Mouse (Mus musculus): Measurements from ENCODE around the gene Dse.

Dse gene

GRCm38 (mm10) chr10:34200689-34201088 is 6.8 kb downstream of the Dse start:
- no peak for DNase-seq (ENCODE audit: low read depth in 1 of 2, low spot score in 2 of 2)

GRCm38 (mm10) chr10:34198574-34198973 is 8.9 kb downstream of the Dse start:
- DNase-seq (ENCODE audit: low read depth in 1 of 2, low spot score in 2 of 2), result no peak

DNA sequence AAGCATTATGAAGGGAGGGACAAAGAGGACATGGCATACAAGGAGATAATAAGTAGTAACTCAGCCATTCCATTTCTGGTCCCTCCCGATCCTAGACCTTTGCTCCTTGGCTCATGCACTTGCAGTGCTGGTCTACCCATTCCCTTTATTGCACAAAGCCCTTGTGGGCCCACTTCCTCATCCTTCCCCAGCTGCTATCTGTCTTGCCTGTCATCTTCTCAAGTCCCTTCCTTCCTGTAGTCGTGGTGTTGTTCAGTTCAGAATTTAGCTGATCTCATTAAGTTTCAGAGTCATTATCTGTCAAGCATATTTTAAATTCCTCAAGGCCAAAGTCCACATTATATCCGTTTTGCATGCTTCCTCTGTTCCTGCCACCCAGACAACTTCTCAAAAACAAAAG is 9.5 kb downstream of the Dse start:
- no peak for DNase-seq (ENCODE audit: low read depth in 1 of 2, low spot score in 2 of 2)

- DNase-seq (ENCODE audit: low read depth in 1 of 2, low spot score in 2 of 2), result no peak
These were observed 10.2 kb downstream of the Dse start for GRCm38 (mm10) chr10:34197269-34197668.

DNA sequence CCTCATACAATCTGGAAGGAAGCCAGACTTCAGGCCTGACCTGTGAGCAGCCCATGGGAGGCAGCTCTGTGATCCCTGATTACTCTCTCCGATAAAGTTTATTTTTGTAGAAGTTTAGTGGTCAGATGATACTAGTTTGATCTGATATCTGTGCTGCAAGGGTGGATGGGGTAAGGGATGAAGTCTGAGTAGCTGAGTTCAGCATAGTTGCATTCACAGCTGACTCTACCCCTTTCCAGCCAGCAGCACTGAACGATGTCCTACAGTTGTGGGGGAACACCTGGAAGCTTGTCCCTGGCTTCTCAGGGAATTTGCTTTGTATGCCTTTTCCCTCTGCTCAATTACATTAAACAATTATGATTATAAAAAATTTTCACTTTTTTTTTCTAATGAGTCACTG is 12.6 kb downstream of the Dse start:
- DNase-seq (ENCODE audit: low read depth in 1 of 2, low spot score in 2 of 2), result no peak

- no peak for DNase-seq (ENCODE audit: low read depth in 1 of 2, low spot score in 2 of 2)
These were observed 13.0 kb downstream of the Dse start for GRCm38 (mm10) chr10:34194503-34194902.

DNA sequence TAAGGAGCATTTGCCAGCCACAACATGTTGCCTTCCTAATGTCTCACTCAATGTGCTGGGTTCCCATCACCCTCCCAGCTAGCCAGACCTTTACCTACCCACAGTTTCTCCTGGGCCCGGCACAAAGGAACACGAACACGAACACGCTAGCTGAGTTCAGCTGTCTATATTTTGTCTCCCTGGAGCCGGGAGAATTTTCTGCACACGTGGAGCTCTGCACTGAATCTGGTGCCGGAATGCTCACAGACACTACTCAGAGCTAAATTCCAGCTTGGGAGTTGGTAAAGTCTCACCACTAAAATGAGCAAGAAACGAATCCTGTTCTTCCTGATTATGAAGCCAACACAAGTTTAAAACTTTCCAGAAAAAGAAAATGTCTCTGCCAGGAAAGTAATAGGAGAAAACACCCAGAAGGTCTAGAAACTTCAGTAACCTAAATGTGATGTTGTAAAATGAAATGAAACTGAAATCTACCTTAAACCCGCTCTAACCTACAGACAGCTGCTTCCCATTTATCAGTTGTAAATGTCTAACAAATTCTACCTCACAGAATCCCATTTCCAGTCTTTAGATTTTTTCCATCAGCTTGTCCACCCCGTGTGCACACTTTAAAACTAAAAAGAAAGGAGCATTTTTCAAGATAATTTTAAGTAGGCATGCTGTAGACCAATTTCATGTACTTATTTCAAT is 20.8 kb downstream of the Dse start:
- DNase-seq (ENCODE audit: low read depth in 1 of 2, low spot score in 2 of 2), result no peak

DNA sequence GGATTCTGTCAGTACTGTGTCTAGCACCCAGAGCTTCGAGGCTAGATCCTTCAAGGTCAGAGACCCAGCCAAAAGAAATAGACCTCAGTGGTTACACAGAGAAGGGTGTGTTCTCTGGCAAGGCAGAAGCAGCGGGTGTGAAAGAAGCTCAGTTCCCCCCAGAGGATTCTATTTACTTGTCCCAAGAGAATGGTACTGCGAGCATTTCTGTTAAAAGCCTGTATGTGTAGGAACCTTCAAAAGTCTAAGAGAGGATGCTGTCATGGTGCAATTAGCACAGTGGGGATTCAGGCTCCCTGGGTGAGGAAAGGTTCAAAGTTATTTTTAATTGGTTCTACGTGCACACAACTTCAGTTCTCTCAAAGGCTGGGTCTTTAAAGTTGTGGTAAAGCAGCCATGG is 22.0 kb downstream of the Dse start:
- DNase-seq (ENCODE audit: low read depth in 1 of 2, low spot score in 2 of 2), result no peak

GRCm38 (mm10) chr10:34184956-34185355 is 22.6 kb downstream of the Dse start:
- no peak for DNase-seq (ENCODE audit: low read depth in 1 of 2, low spot score in 2 of 2)

- DNase-seq (ENCODE audit: low read depth in 1 of 2, low spot score in 2 of 2), result no peak
These were observed 23.8 kb downstream of the Dse start for GRCm38 (mm10) chr10:34183731-34184130.

DNA sequence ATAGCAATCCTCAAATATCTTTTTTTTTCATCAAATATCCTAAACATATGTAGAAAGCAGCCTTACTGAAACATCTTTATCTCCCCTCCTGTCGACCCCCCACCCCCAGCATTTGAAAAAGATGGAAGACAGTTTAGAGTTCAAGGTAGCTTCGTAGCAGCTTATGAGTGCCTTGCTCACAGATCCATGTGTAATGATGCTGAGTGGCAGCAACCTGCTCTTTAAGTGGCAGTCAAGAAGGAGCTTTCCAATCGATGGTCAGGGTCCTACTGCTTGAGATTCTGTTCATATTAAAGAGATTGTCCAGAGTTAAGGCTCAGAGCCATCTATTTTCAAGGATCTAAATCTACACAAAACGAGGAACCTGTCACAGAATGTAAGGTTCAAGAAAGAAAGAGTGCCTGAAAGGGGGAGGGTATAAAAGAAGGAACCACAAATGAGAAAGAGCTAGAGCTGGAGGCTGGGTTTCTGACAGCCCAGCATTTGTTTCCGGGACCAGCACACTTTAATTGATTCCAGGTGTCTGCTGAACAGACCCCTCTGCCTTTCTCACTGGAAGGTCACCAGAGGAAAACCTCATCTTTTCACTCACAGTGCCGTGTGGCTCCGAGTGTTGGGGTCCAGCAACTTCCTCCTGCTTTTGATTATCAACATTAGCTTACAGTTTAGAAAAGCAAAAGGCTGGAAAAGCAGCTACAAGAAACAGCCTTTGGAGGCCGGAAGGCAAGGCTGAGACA is 31.5 kb downstream of the Dse start:
- no peak for DNase-seq (ENCODE audit: low read depth in 1 of 2, low spot score in 2 of 2)

GRCm38 (mm10) chr10:34172663-34173282 is 34.7 kb downstream of the Dse start:
- no peak for DNase-seq (ENCODE audit: low read depth in 1 of 2, low spot score in 2 of 2)

DNA sequence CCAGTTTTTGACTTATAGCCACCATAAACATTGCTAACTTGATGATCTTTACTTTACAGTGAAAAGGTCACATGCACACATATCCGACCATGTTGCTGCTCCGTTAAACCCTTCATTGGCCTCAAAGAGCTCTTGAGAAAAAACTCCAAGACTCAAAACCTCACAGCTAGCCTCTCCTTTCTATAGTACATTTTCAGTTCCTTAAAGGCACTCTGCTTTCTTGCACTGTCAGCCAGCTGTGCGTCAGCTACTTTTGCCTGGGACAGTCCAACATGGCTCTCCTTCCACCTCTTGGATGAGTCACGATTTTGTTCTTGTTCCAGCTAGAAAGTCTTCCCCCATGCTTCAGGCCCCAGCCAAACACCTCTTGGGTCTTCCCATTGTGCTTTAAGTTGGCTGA is 35.9 kb downstream of the Dse start:
- peak; percentile 21 to 43 for DNase-seq (ENCODE audit: low read depth in 1 of 2, low spot score in 2 of 2)

GRCm38 (mm10) chr10:34171191-34171590 is 36.3 kb downstream of the Dse start:
- DNase-seq (ENCODE audit: low read depth in 1 of 2, low spot score in 2 of 2), result no peak

- no peak for DNase-seq (ENCODE audit: low read depth in 1 of 2, low spot score in 2 of 2)
These were observed 40.5 kb downstream of the Dse start for GRCm38 (mm10) chr10:34166971-34167370.

DNA sequence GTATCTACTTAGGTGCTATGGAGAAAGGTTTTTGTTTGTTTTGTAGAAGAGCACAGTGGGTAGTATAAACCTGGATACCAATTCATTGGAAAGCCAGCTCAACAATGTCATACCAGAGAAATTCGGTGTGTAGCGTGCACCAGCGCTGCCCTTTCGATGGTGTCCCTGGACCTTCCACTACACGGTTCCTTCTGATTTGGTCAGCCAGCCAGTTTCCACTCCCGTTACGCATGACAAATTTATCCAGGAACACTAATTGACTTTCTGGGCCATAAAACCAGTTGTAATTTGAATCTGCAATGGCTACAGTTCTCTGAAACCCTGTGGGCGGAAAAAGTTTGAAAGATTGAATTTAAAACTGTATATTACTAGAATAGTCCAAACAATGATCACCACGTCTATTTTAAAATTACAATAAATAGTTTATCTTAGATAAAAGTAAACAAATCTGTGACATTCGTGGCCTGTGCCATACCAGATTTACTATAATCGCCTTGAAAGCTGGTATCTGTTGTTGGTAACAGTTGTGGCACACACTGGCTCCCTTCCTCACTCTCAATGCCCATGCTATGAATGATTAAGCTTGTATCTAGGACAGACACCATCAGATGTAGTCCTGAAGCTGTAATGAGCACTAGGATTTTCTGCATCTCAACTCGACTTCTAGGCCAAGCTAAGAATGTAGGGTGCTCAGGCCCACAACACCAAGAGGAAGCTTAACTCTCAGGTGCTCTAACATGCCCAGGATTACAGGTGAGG is 51.5 kb downstream of the Dse start:
- no peak for DNase-seq (ENCODE audit: low read depth in 1 of 2, low spot score in 2 of 2)

DNA sequence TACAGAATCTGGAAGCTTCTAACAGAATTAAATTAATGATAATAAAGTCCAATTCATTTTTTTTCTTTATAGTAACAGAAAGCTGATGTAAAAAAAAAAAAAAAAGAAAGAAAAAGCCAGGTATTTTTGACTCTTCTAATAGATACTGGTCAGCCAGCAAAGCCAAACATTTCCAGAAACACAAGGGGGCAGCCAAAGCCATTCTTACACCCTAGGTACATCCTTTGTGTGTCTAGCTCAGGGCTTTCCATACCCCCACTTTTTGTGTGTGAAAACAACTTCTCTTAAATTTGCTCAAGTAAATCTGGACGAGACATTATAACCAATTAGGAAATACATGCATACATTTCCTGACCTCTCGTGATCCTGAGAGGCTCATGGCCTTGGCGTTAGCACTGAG is 55.7 kb downstream of the Dse start:
- no peak for DNase-seq (ENCODE audit: low read depth in 1 of 2, low spot score in 2 of 2)

DNA sequence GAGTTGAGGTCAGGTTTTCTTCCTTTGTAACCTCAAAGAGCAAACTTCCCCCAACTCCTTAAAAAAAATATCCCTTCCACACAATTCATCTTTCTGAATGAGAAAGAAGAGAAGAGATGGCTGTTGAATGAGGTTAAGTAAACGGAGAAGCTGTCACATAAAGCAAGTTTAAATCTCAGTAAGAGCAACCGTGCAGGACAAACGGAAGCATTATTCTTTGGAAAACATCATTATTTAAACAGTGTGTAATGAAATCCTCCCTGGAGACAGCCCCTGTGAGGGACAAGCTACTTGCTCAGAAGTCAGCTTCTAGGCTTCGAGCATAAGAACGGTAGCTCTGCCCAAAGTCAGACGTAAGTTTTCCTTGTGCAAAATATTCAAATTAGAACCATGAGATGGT is 57.1 kb downstream of the Dse start:
- DNase-seq (ENCODE audit: low read depth in 1 of 2, low spot score in 2 of 2), result no peak

DNA sequence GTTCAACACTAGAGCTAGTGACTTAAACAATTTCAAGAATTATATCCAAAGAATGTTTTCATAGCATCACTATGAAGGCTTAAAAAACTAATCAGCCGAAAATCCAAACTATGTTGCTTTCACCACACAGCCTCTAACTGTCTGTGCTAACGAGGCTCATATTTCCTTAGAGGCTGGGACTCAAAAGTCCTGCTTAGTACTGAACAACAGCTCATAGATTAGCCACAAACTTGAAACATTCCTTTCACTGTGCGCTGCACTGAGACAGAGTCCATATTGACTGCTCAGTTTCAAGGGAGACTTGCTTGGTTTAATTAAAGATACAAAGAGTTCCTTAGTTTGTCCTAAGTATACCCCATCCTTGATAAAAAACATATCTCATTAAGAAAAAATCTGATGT is 57.7 kb downstream of the Dse start:
- no peak for DNase-seq (ENCODE audit: low read depth in 1 of 2, low spot score in 2 of 2)

GRCm38 (mm10) chr10:34141693-34142092 is 65.8 kb downstream of the Dse start:
- DNase-seq (ENCODE audit: low read depth in 1 of 2, low spot score in 2 of 2), result no peak

GRCm38 (mm10) chr10:34139768-34140167 is 67.7 kb downstream of the Dse start:
- DNase-seq (ENCODE audit: low read depth in 1 of 2, low spot score in 2 of 2), result no peak

- DNase-seq (ENCODE audit: low read depth in 1 of 2, low spot score in 2 of 2), result no peak
These were observed 69.5 kb downstream of the Dse start for GRCm38 (mm10) chr10:34138027-34138426.

Data from monocyte, adult 2 months (primary cell).